Mouse (Mus musculus) heart, embryonic 11.5 days (tissue): Measurements from ENCODE around the gene Jhy. TPM values are rescaled to one million over a fixed set of nuclear protein-coding genes. Genes with fewer than 3 reads are reported as not detected.

Experiments
- ATAC-seq: fragments of 200-750 bp; cut with Nextera tagmentation; replicated peaks from 2 replicates; pipeline ENCODE4 v1.8.0; 2017; ENCODE audit warnings: moderate library complexity; ENCODE audit not compliant: insufficient number of reproducible peaks, low FRiP score, low TSS enrichment
- H3K27ac ChIP-seq: fragments of 300-500 bp; sonication (generic); 2 replicates; pipeline ENCODE4 v1.5.1; 2014; ENCODE audit warnings: mild to moderate bottlenecking, low read depth, low read length
- H3K27me3 ChIP-seq: fragments of 300-500 bp; sonication (generic); 2 replicates; pipeline ENCODE4 v1.6.1; 2014; ENCODE audit warnings: mild to moderate bottlenecking, low read length, mixed read lengths; ENCODE audit not compliant: control insufficient read depth, insufficient read depth
- H3K36me3 ChIP-seq: fragments of 300-500 bp; sonication (generic); 2 replicates; pipeline ENCODE4 v1.6.1; 2014; ENCODE audit warnings: mild to moderate bottlenecking, low read length, moderate library complexity, mixed read lengths; ENCODE audit not compliant: control insufficient read depth, insufficient read depth
- H3K4me1 ChIP-seq: fragments of 300-500 bp; sonication (generic); 2 replicates; pipeline ENCODE4 v1.6.1; 2014; ENCODE audit warnings: low read length; ENCODE audit not compliant: control insufficient read depth, insufficient read depth
- H3K4me2 ChIP-seq: fragments of 300-500 bp; sonication (generic); 2 replicates; pipeline ENCODE4 v1.6.1; 2014; ENCODE audit warnings: mild to moderate bottlenecking, moderate library complexity
- H3K4me3 ChIP-seq: fragments of 300-500 bp; sonication (generic); 2 replicates; pipeline ENCODE4 v1.5.1; 2014; ENCODE audit warnings: low read depth, low read length
- H3K9ac ChIP-seq: fragments of 300-500 bp; sonication (generic); 2 replicates; pipeline ENCODE4 v1.6.1; 2014; ENCODE audit warnings: mild to moderate bottlenecking, low read depth, low read length, moderate library complexity
- H3K9me3 ChIP-seq: fragments of 300-500 bp; sonication (generic); replicated peaks from 2 replicates; pipeline ENCODE4 v1.6.1; 2016; ENCODE audit warnings: low read length; ENCODE audit not compliant: control insufficient read depth
- WGBS: fragments of 180-500 bp; shearing (Covaris S2); extraction: QIAGEN DNeasy Blood & Tissue Kit; methylation state at CpG from one replicate; pipeline ENCODE4 v1.1.7; 2014; ENCODE audit not compliant: insufficient replicate concordance; 5-methylcytosine and 5-hydroxymethylcytosine counted together
- polyA plus RNA-seq: library from polyadenylated mRNA; unstranded; fragments of >200 nt; fragmentation: Nextera tagmentation; extraction: Ambion mirVana; gene quantifications from 2 replicates; pipeline ENCODE4 v1.2.1, GENCODE M21; 2014

Jhy gene
- polyA plus RNA-seq, 1 experiment from 2014 or later: not detected

GRCm38 (mm10) chr9:40947131-40947530 lies 16.8 kb downstream of the Jhy start:
- no peak overlapping the region for H3K4me3 ChIP-seq
- H3K27ac ChIP-seq: no peak overlapping the region
- H3K9me3 ChIP-seq: no peaks in the 10 kb centered on the region
- no peak overlapping the region for H3K4me2 ChIP-seq
- no peak for ATAC-seq
- H3K27me3 ChIP-seq: no peaks in the 10 kb centered on the region
- no peaks in the 10 kb centered on the region for H3K36me3 ChIP-seq
- WGBS: 36% methylated on average over 4 of the region's 4 CpGs
- H3K9ac ChIP-seq: no peak overlapping the region
- H3K4me1 ChIP-seq: no peaks in the 10 kb centered on the region

GRCm38 (mm10) chr9:40937425-40937824 lies 26.5 kb downstream of the Jhy start:
- H3K4me1 ChIP-seq: no peaks in the 10 kb centered on the region
- no peak overlapping the region for H3K4me2 ChIP-seq
- H3K27ac ChIP-seq: no peak overlapping the region
- no peaks in the 10 kb centered on the region for H3K9me3 ChIP-seq
- no peaks in the 10 kb centered on the region for H3K27me3 ChIP-seq
- WGBS: 54% methylated on average over 7 of the region's 7 CpGs
- no peak for ATAC-seq
- H3K9ac ChIP-seq: no peak overlapping the region
- H3K36me3 ChIP-seq: no peaks in the 10 kb centered on the region
- no peak overlapping the region for H3K4me3 ChIP-seq

- no peak for ATAC-seq
- H3K27me3 ChIP-seq: no peaks in the 10 kb centered on the region
- H3K4me3 ChIP-seq: no peak overlapping the region
- WGBS: 66% methylated on average over 3 of the region's 3 CpGs
- no peaks in the 10 kb centered on the region for H3K36me3 ChIP-seq
- H3K9ac ChIP-seq: no peak overlapping the region
- no peak overlapping the region for H3K27ac ChIP-seq
- H3K4me2 ChIP-seq: no peak overlapping the region
- H3K4me1 ChIP-seq: no peaks in the 10 kb centered on the region
- no peaks in the 10 kb centered on the region for H3K9me3 ChIP-seq
Measured at GRCm38 (mm10) chr9:40933323-40933722, 30.6 kb downstream of the Jhy start.

GRCm38 (mm10) chr9:40927351-40927980 lies 36.5 kb downstream of the Jhy start:
- H3K9ac ChIP-seq: no peak overlapping the region
- H3K36me3 ChIP-seq: no peaks in the 10 kb centered on the region
- no peak overlapping the region for H3K4me3 ChIP-seq
- no peaks in the 10 kb centered on the region for H3K9me3 ChIP-seq
- H3K4me1 ChIP-seq: no peaks in the 10 kb centered on the region
- 84% methylated on average over 17 of the region's 17 CpGs for WGBS
- no peak overlapping the region for H3K27ac ChIP-seq
- no peaks in the 10 kb centered on the region for H3K27me3 ChIP-seq
- ATAC-seq: no peak
- no peak overlapping the region for H3K4me2 ChIP-seq

- Histone ChIP-seq H3K4me1 (no peaks in the 10 kb centered on the region), H3K36me3 (no peaks in the 10 kb centered on the region), H3K9me3 (no peaks in the 10 kb centered on the region), H3K27me3 (no peaks in the 10 kb centered on the region), H3K9ac (no peak overlapping the region), H3K4me3 (no peak overlapping the region), H3K4me2 (no peak overlapping the region), H3K27ac (no peak overlapping the region)
- WGBS: 66% methylated on average over 12 of the region's 12 CpGs
- ATAC-seq: no peak
Measured at GRCm38 (mm10) chr9:40917871-40918613, 45.9 kb downstream of the Jhy start.

- Histone ChIP-seq H3K36me3 (no peaks in the 10 kb centered on the region), H3K4me1 (no peaks in the 10 kb centered on the region), H3K27ac (no peak overlapping the region), H3K9me3 (no peaks in the 10 kb centered on the region), H3K4me3 (no peak overlapping the region), H3K27me3 (no peaks in the 10 kb centered on the region), H3K9ac (no peak overlapping the region), H3K4me2 (no peak overlapping the region)
- no peak for ATAC-seq
- WGBS: 78% methylated on average over 7 of the region's 7 CpGs
Measured at GRCm38 (mm10) chr9:40908915-40909314, 55.0 kb downstream of the Jhy start.

GRCm38 (mm10) chr9:40908411-40908810 lies 55.5 kb downstream of the Jhy start:
- H3K4me1 ChIP-seq: no peaks in the 10 kb centered on the region
- H3K27me3 ChIP-seq: no peaks in the 10 kb centered on the region
- H3K9me3 ChIP-seq: no peaks in the 10 kb centered on the region
- H3K27ac ChIP-seq: no peak overlapping the region
- H3K4me2 ChIP-seq: no peak overlapping the region
- ATAC-seq: no peak
- WGBS: 78% methylated on average over 8 of the region's 8 CpGs
- no peaks in the 10 kb centered on the region for H3K36me3 ChIP-seq
- H3K4me3 ChIP-seq: no peak overlapping the region
- H3K9ac ChIP-seq: no peak overlapping the region

- no peaks in the 10 kb centered on the region for H3K36me3 ChIP-seq
- H3K9me3 ChIP-seq: no peaks in the 10 kb centered on the region
- no peaks in the 10 kb centered on the region for H3K4me1 ChIP-seq
- no peak overlapping the region for H3K9ac ChIP-seq
- no peak for ATAC-seq
- H3K4me2 ChIP-seq: no peak overlapping the region
- H3K27me3 ChIP-seq: no peaks in the 10 kb centered on the region
- no peak overlapping the region for H3K4me3 ChIP-seq
- 28% methylated on average over 8 of the region's 8 CpGs for WGBS
- no peak overlapping the region for H3K27ac ChIP-seq
Measured at GRCm38 (mm10) chr9:40907413-40907812, 56.5 kb downstream of the Jhy start.

- Histone ChIP-seq H3K27ac (no peak overlapping the region), H3K9ac (no peak overlapping the region), H3K27me3 (peaks cover 14% of the 10 kb centered on the region; the same call in 1 of the 2 replicates), H3K4me3 (no peak overlapping the region), H3K36me3 (no peaks in the 10 kb centered on the region), H3K4me2 (no peak overlapping the region), H3K4me1 (no peaks in the 10 kb centered on the region), H3K9me3 (no peaks in the 10 kb centered on the region)
- no peak for ATAC-seq
- 76% methylated on average over 6 of the region's 6 CpGs for WGBS
Measured at GRCm38 (mm10) chr9:40892456-40892855, 71.5 kb downstream of the Jhy start.
